Mouse (Mus musculus) kidney, embryonic 15.5 days (tissue): ENCODE measurements around the gene Fgfr2. TPM values are rescaled to one million over a fixed set of nuclear protein-coding genes. Genes with fewer than 3 reads are reported as not detected.

Experiments used
- ATAC-seq: fragments of 200-750 bp; cut with Nextera tagmentation; replicated peaks from 2 replicates; pipeline ENCODE4 v1.8.0; 2017; ENCODE audit warnings: moderate TSS enrichment; ENCODE audit not compliant: low FRiP score
- H3K27ac ChIP-seq: fragments of 300-500 bp; sonication (generic); 2 replicates; pipeline ENCODE4 v1.5.1; 2015; ENCODE audit warnings: mild to moderate bottlenecking, inconsistent platforms
- H3K27me3 ChIP-seq: fragments of 300-500 bp; sonication (generic); 2 replicates; pipeline ENCODE4 v1.6.1; 2015; ENCODE audit warnings: inconsistent platforms
- H3K36me3 ChIP-seq: fragments of 300-500 bp; sonication (generic); 2 replicates; pipeline ENCODE4 v1.6.1; 2015; ENCODE audit warnings: inconsistent platforms
- H3K4me1 ChIP-seq: fragments of 300-500 bp; sonication (generic); 2 replicates; pipeline ENCODE4 v1.6.1; 2015; ENCODE audit warnings: inconsistent platforms
- H3K4me2 ChIP-seq: fragments of 300-500 bp; sonication (generic); 2 replicates; pipeline ENCODE4 v1.6.1; 2015; ENCODE audit warnings: moderate library complexity, mild to moderate bottlenecking, inconsistent platforms
- H3K4me3 ChIP-seq: fragments of 300-500 bp; sonication (generic); replicated peaks from 2 replicates; pipeline ENCODE4 v1.5.1; 2015; ENCODE audit warnings: mild to moderate bottlenecking, inconsistent platforms
- H3K9ac ChIP-seq: fragments of 300-500 bp; sonication (generic); 2 replicates; pipeline ENCODE4 v1.6.1; 2015; ENCODE audit warnings: mild to moderate bottlenecking, inconsistent platforms
- H3K9me3 ChIP-seq: fragments of 300-500 bp; sonication (generic); replicated peaks from 2 replicates; pipeline ENCODE4 v1.6.1; 2016; ENCODE audit warnings: inconsistent platforms
- WGBS: fragments of 180-500 bp; shearing (Covaris S2); methylation state at CpG from one replicate; pipeline ENCODE4 v1.1.7; 2015; ENCODE audit warnings: mixed read lengths; 5-methylcytosine and 5-hydroxymethylcytosine counted together
- polyA plus RNA-seq: library from polyadenylated mRNA; unstranded; fragments of >200 nt; fragmentation: Nextera tagmentation; extraction: Ambion mirVana; gene quantifications from 2 replicates; pipeline ENCODE4 v1.2.1, GENCODE M21; 2015

The Fgfr2 gene
- polyA plus RNA-seq, 1 experiment from 2014 or later = 104 TPM

DNA sequence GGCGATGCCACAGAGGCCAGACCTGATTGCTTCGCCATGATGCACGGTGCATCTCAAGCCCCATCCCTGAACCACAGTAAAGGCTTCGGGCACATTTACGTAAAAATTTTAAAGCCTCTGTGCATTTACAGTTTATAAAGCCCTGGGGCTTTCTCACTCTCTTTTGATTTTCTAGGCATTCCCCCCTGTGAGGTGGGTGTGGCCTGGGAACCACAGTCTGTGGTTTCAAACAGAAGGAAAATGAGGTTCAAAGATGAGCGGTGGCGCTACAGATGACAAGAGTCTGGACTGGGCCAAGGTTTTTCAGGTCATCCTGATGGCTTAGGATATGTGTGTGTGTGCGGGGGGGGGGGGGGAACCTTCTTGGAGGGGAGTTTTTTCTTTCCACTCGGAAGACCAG, 523.1 kb downstream of the Fgfr2 start:
- no peaks in the 10 kb centered on the region for H3K36me3 ChIP-seq
- no peaks in the 10 kb centered on the region for H3K9me3 ChIP-seq
- peak overlapping the region; percentile 40 for H3K4me3 ChIP-seq
- H3K4me1 ChIP-seq = peaks cover 29% of the 10 kb centered on the region
- WGBS = 1% methylated on average over 9 of the region's 9 CpGs
- no peak overlapping the region for H3K27ac ChIP-seq
- no peak overlapping the region for H3K9ac ChIP-seq
- peak overlapping the region; percentile 73 for H3K4me2 ChIP-seq
- no peak for ATAC-seq
- peaks cover 99% of the 10 kb centered on the region for H3K27me3 ChIP-seq

- Histone ChIP-seq H3K4me1 (peaks cover 29% of the 10 kb centered on the region), H3K4me2 (peak within 1 kb of the TSS; percentile 73), H3K27me3 (peaks cover 96% of the 10 kb centered on the region), H3K9ac (no peak within 1 kb of the TSS), H3K27ac (no peak within 1 kb of the TSS), H3K36me3 (no peaks in the 10 kb centered on the region), H3K9me3 (no peaks in the 10 kb centered on the region), H3K4me3 (peak within 1 kb of the TSS; percentile 40)
- WGBS = under 1% methylated on average over 51 of the region's 52 CpGs
- ATAC-seq = 0 out of 2 replicates have a peak, but pooled peaks have one; percentile 50
Observed at GRCm38 (mm10) chr7:132599071-132599975, 523.8 kb downstream of the Fgfr2 start, which contains the start of gene Nkx1-2. Gene Nkx1-2, minus strand, starts transcription at chr7:132599637.

GRCm38 (mm10) chr7:132597251-132598041, 525.7 kb downstream of the Fgfr2 start:
- peak; percentile 33; the same call in 1 of the 2 replicates for ATAC-seq
- WGBS = under 1% methylated on average over 57 of the region's 60 CpGs

GRCm38 (mm10) chr7:132596557-132597250, 526.4 kb downstream of the Fgfr2 start:
- WGBS = 7% methylated on average over 26 of the region's 26 CpGs
- 0 out of 2 replicates have a peak overlapping the region, but pooled peaks have one; percentile 19 for H3K9ac ChIP-seq

More at GRCm38 (mm10) chr7:132597251-132598041, 525.7 kb downstream of the Fgfr2 start:
- peak overlapping the region; percentile 48 for H3K4me3 ChIP-seq
- H3K4me1 ChIP-seq = peaks cover 29% of the 10 kb centered on the region
- peaks cover 87% of the 10 kb centered on the region for H3K27me3 ChIP-seq
- H3K4me2 ChIP-seq = peak overlapping the region; percentile 91
- no peak overlapping the region for H3K27ac ChIP-seq
- H3K9me3 ChIP-seq = no peaks in the 10 kb centered on the region
- H3K36me3 ChIP-seq = no peaks in the 10 kb centered on the region
- H3K9ac ChIP-seq = peak overlapping the region; percentile 19; the same call in 1 of the 2 replicates

GRCm38 (mm10) chr7:132595787-132596186, 527.4 kb downstream of the Fgfr2 start:
- no peak overlapping the region for H3K4me2 ChIP-seq
- H3K4me1 ChIP-seq = peaks cover 29% of the 10 kb centered on the region

More at GRCm38 (mm10) chr7:132596557-132597250, 526.4 kb downstream of the Fgfr2 start:
- no peaks in the 10 kb centered on the region for H3K9me3 ChIP-seq
- H3K4me2 ChIP-seq = peak overlapping the region; percentile 91
- peaks cover 80% of the 10 kb centered on the region for H3K27me3 ChIP-seq
- ATAC-seq = peak; percentile 26; the same call in 1 of the 2 replicates
- no peaks in the 10 kb centered on the region for H3K36me3 ChIP-seq
- peaks cover 29% of the 10 kb centered on the region for H3K4me1 ChIP-seq
- no peak overlapping the region for H3K27ac ChIP-seq
- H3K4me3 ChIP-seq = peak overlapping the region; percentile 48

DNA sequence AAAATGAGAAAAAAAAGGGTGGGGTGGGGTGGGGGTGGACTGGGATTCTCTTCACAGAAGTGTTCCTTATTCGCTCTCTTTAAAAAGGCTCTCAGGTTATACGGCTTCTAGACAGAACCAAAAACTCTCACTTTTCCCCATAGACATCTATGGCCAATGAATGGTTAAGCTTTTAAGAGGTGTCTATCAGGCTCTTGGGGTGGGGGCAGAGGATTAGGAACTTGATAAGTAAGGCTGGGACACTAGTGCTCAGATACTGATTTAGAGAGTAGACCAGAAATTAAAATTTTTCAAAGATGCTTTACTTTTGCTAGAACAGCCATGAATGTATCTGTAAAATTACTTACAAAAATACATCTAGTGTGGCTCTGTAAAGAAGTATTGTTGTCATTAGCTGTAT, 528.8 kb downstream of the Fgfr2 start:
- WGBS = 86% methylated on average over 2 of the region's 2 CpGs
- no peaks in the 10 kb centered on the region for H3K9me3 ChIP-seq
- no peak overlapping the region for H3K27ac ChIP-seq
- H3K4me3 ChIP-seq = no peak overlapping the region
- H3K27me3 ChIP-seq = peaks cover 59% of the 10 kb centered on the region
- peaks cover 22% of the 10 kb centered on the region for H3K4me1 ChIP-seq
- no peaks in the 10 kb centered on the region for H3K36me3 ChIP-seq
- no peak for ATAC-seq
- no peak overlapping the region for H3K4me2 ChIP-seq
- H3K9ac ChIP-seq = no peak overlapping the region

More at GRCm38 (mm10) chr7:132595787-132596186, 527.4 kb downstream of the Fgfr2 start:
- H3K36me3 ChIP-seq = no peaks in the 10 kb centered on the region
- H3K27ac ChIP-seq = no peak overlapping the region
- H3K9me3 ChIP-seq = no peaks in the 10 kb centered on the region
- H3K9ac ChIP-seq = no peak overlapping the region
- WGBS = 88% methylated on average over 3 of the region's 3 CpGs
- ATAC-seq = no peak
- no peak overlapping the region for H3K4me3 ChIP-seq
- H3K27me3 ChIP-seq = peaks cover 71% of the 10 kb centered on the region

DNA sequence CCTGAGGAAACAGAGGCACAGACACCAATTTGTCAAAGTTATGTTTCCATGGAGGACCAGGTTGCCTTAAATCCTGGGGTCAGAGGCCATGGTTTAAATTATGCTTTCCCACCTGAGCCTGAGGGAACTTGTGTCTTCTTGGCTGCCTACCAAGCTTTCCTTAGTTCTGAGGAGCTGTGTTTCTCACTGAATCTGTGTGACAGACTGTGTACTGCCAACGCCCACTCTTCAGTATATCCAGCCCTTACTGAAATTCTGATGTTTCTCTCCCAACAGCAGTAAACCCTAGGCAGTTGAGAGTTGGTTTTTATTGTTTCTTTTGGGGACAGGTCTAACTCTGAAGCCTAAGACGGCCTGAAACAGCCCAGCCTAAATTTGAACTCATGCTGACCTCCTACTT, 529.4 kb downstream of the Fgfr2 start:
- peaks cover 54% of the 10 kb centered on the region for H3K27me3 ChIP-seq
- no peak overlapping the region for H3K9ac ChIP-seq
- H3K27ac ChIP-seq = no peak overlapping the region
- WGBS = 55% methylated on average over 2 of the region's 2 CpGs
- H3K36me3 ChIP-seq = no peaks in the 10 kb centered on the region
- H3K9me3 ChIP-seq = no peaks in the 10 kb centered on the region
- H3K4me1 ChIP-seq = peaks cover 17% of the 10 kb centered on the region
- ATAC-seq = no peak
- H3K4me3 ChIP-seq = no peak overlapping the region
- no peak overlapping the region for H3K4me2 ChIP-seq

DNA sequence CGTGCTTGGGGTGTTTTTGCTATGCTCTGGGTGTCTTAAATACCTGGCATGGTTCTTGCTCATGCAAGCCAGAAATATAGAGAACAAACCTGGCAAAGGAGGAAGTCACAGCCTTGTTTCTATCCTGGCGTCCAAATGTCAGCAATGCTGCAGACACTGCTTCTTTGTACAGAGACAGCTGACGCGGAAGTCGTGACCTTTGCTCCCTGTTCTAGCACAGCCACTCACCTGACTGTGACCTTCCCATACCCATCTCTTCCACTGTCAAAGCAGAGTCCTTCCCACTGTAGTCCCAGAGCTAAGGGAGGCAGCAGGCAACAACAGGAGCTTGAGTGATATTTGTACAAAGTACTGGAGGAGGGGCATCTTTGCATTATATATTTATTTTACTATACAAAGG, 533.5 kb downstream of the Fgfr2 start:
- no peaks in the 10 kb centered on the region for H3K36me3 ChIP-seq

DNA sequence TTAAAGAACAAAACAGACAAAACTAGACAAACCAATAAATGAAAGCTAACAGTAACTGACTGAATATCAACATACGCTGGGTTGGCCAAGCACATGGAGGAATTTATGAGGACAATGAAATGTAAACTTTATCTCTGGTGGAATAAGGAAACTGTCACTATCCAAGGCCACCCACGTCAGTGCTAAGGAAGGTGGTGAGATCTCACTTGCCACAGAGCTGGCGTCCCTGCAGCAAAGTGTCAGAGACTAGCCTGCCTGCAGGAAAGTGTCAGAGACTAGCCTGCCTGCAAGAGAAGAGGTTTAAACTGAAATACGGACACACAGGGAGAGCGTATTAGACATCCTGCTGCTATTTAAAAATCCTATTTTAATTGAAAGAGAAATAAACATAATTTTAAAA, 536.0 kb downstream of the Fgfr2 start:
- ATAC-seq = no peak
- no peaks in the 10 kb centered on the region for H3K36me3 ChIP-seq
- WGBS = 66% methylated on average over 5 of the region's 5 CpGs
- no peak overlapping the region for H3K27ac ChIP-seq
- H3K9me3 ChIP-seq = no peaks in the 10 kb centered on the region
- H3K9ac ChIP-seq = no peak overlapping the region
- peaks cover 3% of the 10 kb centered on the region for H3K27me3 ChIP-seq
- no peaks in the 10 kb centered on the region for H3K4me1 ChIP-seq
- no peak overlapping the region for H3K4me2 ChIP-seq
- H3K4me3 ChIP-seq = no peak overlapping the region

More for the DNA sequence above, 533.5 kb downstream of the Fgfr2 start:
- WGBS = 61% methylated on average over 5 of the region's 5 CpGs
- H3K9me3 ChIP-seq = no peaks in the 10 kb centered on the region
- H3K4me2 ChIP-seq = no peak overlapping the region
- ATAC-seq = no peak
- peaks cover 13% of the 10 kb centered on the region for H3K27me3 ChIP-seq
- H3K4me1 ChIP-seq = no peaks in the 10 kb centered on the region
- no peak overlapping the region for H3K27ac ChIP-seq
- no peak overlapping the region for H3K4me3 ChIP-seq
- no peak overlapping the region for H3K9ac ChIP-seq

GRCm38 (mm10) chr7:132585695-132586491, 537.3 kb downstream of the Fgfr2 start:
- WGBS = 67% methylated on average over 3 of the region's 3 CpGs
- H3K36me3 ChIP-seq = no peaks in the 10 kb centered on the region
- no peak overlapping the region for H3K4me2 ChIP-seq
- no peak overlapping the region for H3K4me3 ChIP-seq
- no peaks in the 10 kb centered on the region for H3K4me1 ChIP-seq
- no peak for ATAC-seq
- H3K27ac ChIP-seq = no peak overlapping the region
- no peak overlapping the region for H3K9ac ChIP-seq
- no peaks in the 10 kb centered on the region for H3K9me3 ChIP-seq
- peaks cover 3% of the 10 kb centered on the region; the same call in 1 of the 2 replicates for H3K27me3 ChIP-seq

DNA sequence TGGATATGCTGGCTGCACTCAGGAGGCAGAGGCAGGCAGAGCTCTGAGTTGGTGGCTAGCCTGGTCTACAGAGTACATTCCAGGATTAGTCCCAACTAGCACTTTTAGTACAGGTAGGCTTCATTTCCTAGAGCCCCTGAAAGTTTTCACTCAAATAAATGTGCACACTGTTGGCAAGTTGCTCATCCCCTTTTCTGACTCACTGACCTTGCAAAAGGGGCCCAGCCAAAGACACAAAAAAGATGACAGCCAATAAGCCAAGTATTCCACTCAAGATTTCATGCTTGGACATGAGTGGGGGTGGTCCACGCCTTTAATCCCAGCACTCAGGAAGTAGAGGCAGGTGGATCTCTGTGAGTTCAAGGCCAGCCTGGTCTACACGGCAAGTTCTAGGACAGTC, 541.7 kb downstream of the Fgfr2 start:
- H3K36me3 ChIP-seq = no peaks in the 10 kb centered on the region
- no peaks in the 10 kb centered on the region for H3K9me3 ChIP-seq
- ATAC-seq = no peak
- 95% methylated on average over 2 of the region's 2 CpGs for WGBS
- no peak overlapping the region for H3K4me2 ChIP-seq
- peaks cover 6% of the 10 kb centered on the region; the same call in 1 of the 2 replicates for H3K4me1 ChIP-seq
- H3K27me3 ChIP-seq = peaks cover 9% of the 10 kb centered on the region; the same call in 1 of the 2 replicates
- no peak overlapping the region for H3K4me3 ChIP-seq
- no peak overlapping the region for H3K27ac ChIP-seq
- H3K9ac ChIP-seq = no peak overlapping the region
